Mouse (Mus musculus) limb, embryonic 11.5 days (tissue): ENCODE measurements around the gene Gm10134. TPM values are rescaled to one million over a fixed set of nuclear protein-coding genes. Genes with fewer than 3 reads are reported as not detected.

Experiments used
- ATAC-seq: fragments of 200-750 bp; cut with Nextera tagmentation; 2 replicates; pipeline ENCODE4 v1.8.0; 2017; ENCODE audit warnings: low read depth; ENCODE audit not compliant: insufficient number of reproducible peaks, low FRiP score, low TSS enrichment
- DNase-seq: peaks from one replicate; pipeline ENCODE4 v3.0.0-alpha.2; 2015; ENCODE audit warnings: low spot score
- H3K27ac ChIP-seq: fragments of 300-500 bp; sonication (generic); replicated peaks from 2 replicates; pipeline ENCODE4 v1.5.1; 2014; ENCODE audit warnings: low read depth, mild to moderate bottlenecking, low read length
- H3K27me3 ChIP-seq: fragments of 300-500 bp; sonication (generic); 2 replicates; pipeline ENCODE4 v1.6.1; 2014; ENCODE audit warnings: mild to moderate bottlenecking, low read length, mixed read lengths; ENCODE audit not compliant: control insufficient read depth, insufficient read depth
- H3K36me3 ChIP-seq: fragments of 300-500 bp; sonication (generic); 2 replicates; pipeline ENCODE4 v1.6.1; 2014; ENCODE audit warnings: mild to moderate bottlenecking, low read length, moderate library complexity, mixed read lengths; ENCODE audit not compliant: control insufficient read depth, insufficient read depth
- H3K4me1 ChIP-seq: fragments of 300-500 bp; sonication (generic); 2 replicates; pipeline ENCODE4 v1.6.1; 2014; ENCODE audit warnings: low read length, mixed read lengths; ENCODE audit not compliant: control insufficient read depth, insufficient read depth
- H3K4me2 ChIP-seq: fragments of 300-500 bp; sonication (generic); 2 replicates; pipeline ENCODE4 v1.6.1; 2014; ENCODE audit warnings: low read depth, mild to moderate bottlenecking, moderate library complexity; ENCODE audit not compliant: severe bottlenecking
- H3K4me3 ChIP-seq: fragments of 300-500 bp; sonication (generic); 2 replicates; pipeline ENCODE4 v1.5.1; 2014; ENCODE audit warnings: low read depth, low read length
- H3K9ac ChIP-seq: fragments of 300-500 bp; sonication (generic); 2 replicates; pipeline ENCODE4 v1.6.1; 2014; ENCODE audit warnings: mild to moderate bottlenecking, low read length
- H3K9me3 ChIP-seq: fragments of 300-500 bp; sonication (generic); 2 replicates; pipeline ENCODE4 v1.6.1; 2016; ENCODE audit warnings: low read length; ENCODE audit not compliant: control insufficient read depth
- WGBS: fragments of 180-500 bp; shearing (Covaris S2); extraction: QIAGEN DNeasy Blood & Tissue Kit; methylation state at CpG from one replicate; pipeline ENCODE4 v1.1.7; 2014; 5-methylcytosine and 5-hydroxymethylcytosine counted together
- polyA plus RNA-seq: library from polyadenylated mRNA; unstranded; fragments of >200 nt; fragmentation: Nextera tagmentation; extraction: Ambion mirVana; gene quantifications from 2 replicates; pipeline ENCODE4 v1.2.1, GENCODE M21; 2014

The Gm10134 gene
- polyA plus RNA-seq, 1 experiment from 2014 or later: not detected

- Histone ChIP-seq H3K36me3 (no peaks in the 10 kb centered on the region), H3K4me2 (peak overlapping the region; percentile 83), H3K27ac (peak overlapping the region; percentile 21; the same call in 1 of the 2 replicates), H3K4me3 (peak overlapping the region; percentile 59), H3K9me3 (no peaks in the 10 kb centered on the region), H3K4me1 (peaks cover 52% of the 10 kb centered on the region), H3K27me3 (no peaks in the 10 kb centered on the region), H3K9ac (peak overlapping the region; percentile 74)
- DNase-seq (peak; percentile 89), ATAC-seq (peak; percentile 83)
- 3% methylated on average over 49 of the region's 49 CpGs for WGBS
Measured at GRCm38 (mm10) chr2:28532938-28533771, 27.3 kb downstream of the Gm10134 start.

DNA sequence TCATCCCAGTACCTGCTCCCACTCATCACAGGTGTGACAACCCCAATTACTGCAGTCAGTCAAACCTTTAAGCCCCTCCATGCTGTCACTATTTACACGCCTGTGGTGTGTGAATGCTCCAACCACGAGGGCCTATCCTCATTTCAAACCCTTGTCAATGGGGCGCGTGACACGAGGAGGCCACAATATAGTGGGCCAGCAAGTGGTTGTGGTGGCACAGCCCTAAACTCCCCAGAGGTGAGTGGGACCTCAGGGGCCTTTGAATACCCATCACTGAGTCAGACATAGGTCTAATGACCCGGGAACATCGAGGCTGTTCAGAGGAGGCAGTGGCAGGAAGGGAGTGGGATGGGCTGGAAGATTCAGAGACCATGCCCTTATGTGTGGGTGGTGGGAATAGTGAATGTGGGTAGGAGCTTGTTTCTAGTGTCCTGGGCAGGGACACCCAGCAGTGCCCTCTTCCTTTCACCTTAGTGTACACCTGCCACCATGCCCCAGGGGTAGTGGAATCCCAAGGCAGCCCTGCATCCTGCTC, 28.1 kb downstream of the Gm10134 start:
- H3K27me3 ChIP-seq: no peaks in the 10 kb centered on the region
- H3K9ac ChIP-seq: peak overlapping the region; percentile 74
- peak overlapping the region; percentile 83 for H3K4me2 ChIP-seq
- H3K36me3 ChIP-seq: no peaks in the 10 kb centered on the region
- H3K27ac ChIP-seq: peak overlapping the region; percentile 85
- H3K4me1 ChIP-seq: peaks cover 56% of the 10 kb centered on the region
- WGBS: 65% methylated on average over 7 of the region's 7 CpGs
- peak overlapping the region; percentile 59 for H3K4me3 ChIP-seq
- ATAC-seq: 0 out of 2 replicates have a peak, but pooled peaks have one; percentile 2
- no peaks in the 10 kb centered on the region for H3K9me3 ChIP-seq
- no peak for DNase-seq

DNA sequence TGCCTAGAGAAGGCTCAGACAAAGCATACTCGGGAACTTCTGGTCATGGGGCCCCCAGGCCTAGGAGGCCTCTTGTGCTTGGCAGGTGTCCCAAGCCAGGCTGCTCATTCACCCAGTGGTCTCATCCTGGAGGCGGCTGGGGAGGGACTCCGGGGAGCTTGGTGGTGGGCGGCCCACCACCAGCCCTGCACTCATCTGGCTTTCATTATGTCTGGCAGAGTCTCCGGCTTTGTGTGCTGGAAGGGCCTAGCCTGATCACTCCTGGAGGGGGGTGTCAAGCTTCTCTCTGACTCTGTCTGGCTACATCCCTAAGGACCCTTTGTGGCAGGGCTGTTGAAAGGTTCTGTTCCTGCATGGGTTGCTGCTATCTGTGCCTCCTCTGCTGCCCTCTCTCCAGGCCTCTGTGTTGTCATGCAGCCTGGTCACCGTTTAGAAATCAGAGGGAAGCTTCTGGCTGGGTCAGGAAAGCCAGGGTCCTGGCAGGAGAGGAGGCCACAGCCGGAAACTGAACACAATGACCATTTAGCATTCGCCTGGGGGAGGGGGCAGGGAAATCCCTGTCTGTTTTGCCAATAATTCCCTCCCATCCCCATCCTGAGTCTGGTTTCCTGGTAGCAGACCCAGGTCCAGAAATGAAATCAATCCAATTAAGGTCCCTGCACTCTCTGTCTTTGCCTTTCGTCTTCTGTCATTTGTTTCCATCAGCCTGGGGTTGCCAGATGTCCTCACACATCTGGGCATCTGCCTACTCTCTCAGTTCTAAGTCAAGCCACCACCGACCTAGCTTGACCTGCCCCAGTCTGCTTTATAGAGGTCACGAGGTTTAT, 28.8 kb downstream of the Gm10134 start:
- Histone ChIP-seq H3K27ac (peak overlapping the region; percentile 85), H3K4me2 (peak overlapping the region; percentile 83), H3K27me3 (no peaks in the 10 kb centered on the region), H3K4me3 (peak overlapping the region; percentile 59), H3K36me3 (no peaks in the 10 kb centered on the region), H3K9ac (peak overlapping the region; percentile 52), H3K9me3 (no peaks in the 10 kb centered on the region), H3K4me1 (peaks cover 63% of the 10 kb centered on the region)
- DNase-seq: peak; percentile 72
- 0 out of 2 replicates have a peak, but pooled peaks have one; percentile 18 for ATAC-seq
- WGBS: 5% methylated on average over 11 of the region's 11 CpGs

- Histone ChIP-seq H3K4me1 (peaks cover 59% of the 10 kb centered on the region), H3K4me2 (peak overlapping the region; percentile 83; the same call in 1 of the 2 replicates), H3K27ac (peak overlapping the region; percentile 85), H3K9ac (peak overlapping the region; percentile 47; the same call in 1 of the 2 replicates), H3K27me3 (no peaks in the 10 kb centered on the region), H3K9me3 (no peaks in the 10 kb centered on the region), H3K36me3 (no peaks in the 10 kb centered on the region), H3K4me3 (no peak overlapping the region; the same call in 1 of the 2 replicates)
- ATAC-seq (no peak), DNase-seq (peak; percentile 61)
- WGBS: 4% methylated on average over 4 of the region's 4 CpGs
Measured at GRCm38 (mm10) chr2:28535263-28535540, 29.3 kb downstream of the Gm10134 start.

- 14% methylated on average over 7 of the region's 7 CpGs for WGBS
- Histone ChIP-seq H3K27ac (peak overlapping the region; percentile 85), H3K4me3 (no peak overlapping the region), H3K9me3 (no peaks in the 10 kb centered on the region), H3K9ac (peak overlapping the region; percentile 47; the same call in 1 of the 2 replicates), H3K27me3 (no peaks in the 10 kb centered on the region), H3K4me1 (peaks cover 58% of the 10 kb centered on the region), H3K4me2 (peak overlapping the region; percentile 83; the same call in 1 of the 2 replicates), H3K36me3 (peaks cover 2% of the 10 kb centered on the region; the same call in 1 of the 2 replicates)
- ATAC-seq (no peak), DNase-seq (peak; percentile 38)
Measured at GRCm38 (mm10) chr2:28535650-28536049, 29.8 kb downstream of the Gm10134 start.

GRCm38 (mm10) chr2:28536166-28536565, 30.3 kb downstream of the Gm10134 start:
- DNase-seq (no peak), ATAC-seq (no peak)
- Histone ChIP-seq H3K9ac (no peak overlapping the region), H3K4me2 (no peak overlapping the region), H3K27me3 (no peaks in the 10 kb centered on the region), H3K9me3 (no peaks in the 10 kb centered on the region), H3K27ac (peak overlapping the region; percentile 85), H3K4me3 (no peak overlapping the region), H3K4me1 (peaks cover 60% of the 10 kb centered on the region), H3K36me3 (peaks cover 2% of the 10 kb centered on the region; the same call in 1 of the 2 replicates)
- 47% methylated on average over 4 of the region's 4 CpGs for WGBS

DNA sequence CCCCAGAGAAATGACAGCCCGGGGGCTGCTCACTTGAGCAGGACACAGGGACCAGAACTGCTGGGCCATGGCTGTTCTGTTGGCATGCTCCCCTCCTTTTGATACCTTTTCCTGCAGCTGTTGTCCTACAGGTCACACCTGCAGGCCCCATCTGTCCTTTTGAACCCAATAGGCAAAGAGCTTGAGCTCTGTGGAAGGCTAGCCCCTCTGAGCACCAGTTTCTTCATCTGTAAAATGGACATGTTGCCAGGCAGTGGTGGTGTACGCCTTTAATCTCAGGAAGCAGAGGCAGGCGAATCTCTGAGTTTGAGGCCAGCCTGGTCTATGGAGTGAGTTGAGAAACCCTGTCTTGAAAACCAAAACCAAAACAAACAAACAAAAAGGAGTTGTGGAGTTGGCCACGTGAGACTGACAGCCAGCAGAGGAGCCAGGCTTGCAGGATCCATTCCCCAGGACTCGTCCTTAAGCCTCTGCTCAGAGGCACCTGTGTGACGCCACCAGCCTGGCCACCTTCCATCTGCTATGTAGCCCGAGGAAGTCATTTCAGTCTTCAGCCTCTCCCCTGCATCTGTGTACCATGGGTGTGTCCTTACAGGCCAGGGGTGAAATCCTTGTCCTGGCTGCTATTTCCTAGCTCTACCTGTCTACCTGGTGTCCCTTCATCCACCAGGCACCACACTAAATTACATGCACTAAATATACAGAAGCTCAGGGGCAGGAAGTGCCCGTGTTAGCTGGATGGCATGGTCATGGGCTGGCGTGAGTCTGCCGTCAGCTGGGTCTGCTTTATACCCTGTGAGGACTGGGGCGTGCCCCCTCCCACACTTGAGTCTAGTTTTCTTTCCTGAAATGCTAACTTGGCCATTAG, 31.1 kb downstream of the Gm10134 start:
- H3K36me3 ChIP-seq: peaks cover 5% of the 10 kb centered on the region; the same call in 1 of the 2 replicates
- no peak overlapping the region for H3K9ac ChIP-seq
- no peak for DNase-seq
- peaks cover 60% of the 10 kb centered on the region for H3K4me1 ChIP-seq
- H3K27ac ChIP-seq: no peak overlapping the region
- no peak overlapping the region for H3K4me3 ChIP-seq
- no peaks in the 10 kb centered on the region for H3K27me3 ChIP-seq
- H3K4me2 ChIP-seq: no peak overlapping the region
- no peak for ATAC-seq
- no peaks in the 10 kb centered on the region for H3K9me3 ChIP-seq
- 82% methylated on average over 11 of the region's 11 CpGs for WGBS
